Mouse (Mus musculus) gastrocnemius, postnatal 10 days (tissue): ENCODE measurements around the gene Vmn1r184. TPM values are rescaled to one million over a fixed set of nuclear protein-coding genes. Genes with fewer than 3 reads are reported as not detected.
"Not testable (repeated sequence)": the region's sequence is repeated elsewhere in the genome, so short reads cannot be mapped to it uniquely, and the experiment has no call there.

Source experiments
- DNase-seq: peaks from one replicate; pipeline ENCODE4 v3.0.0; 2021; ENCODE audit warnings: mixed read lengths
- long read RNA-seq, 2 experiments: library from polyadenylated mRNA; stranded (forward); transcript quantifications; one replicate each; pipeline ENCODE4 v2.0.0; 2021
- total RNA-seq, 2 experiments: library from RNA; stranded (reverse); gene quantifications; 2 replicates each; pipeline ENCODE4 v1.2.3; 2021

The Vmn1r184 gene
- not detected for total RNA-seq
- long read RNA-seq, experiment 1, result 0 reads
- long read RNA-seq, experiment 2, result 0 reads

DNA sequence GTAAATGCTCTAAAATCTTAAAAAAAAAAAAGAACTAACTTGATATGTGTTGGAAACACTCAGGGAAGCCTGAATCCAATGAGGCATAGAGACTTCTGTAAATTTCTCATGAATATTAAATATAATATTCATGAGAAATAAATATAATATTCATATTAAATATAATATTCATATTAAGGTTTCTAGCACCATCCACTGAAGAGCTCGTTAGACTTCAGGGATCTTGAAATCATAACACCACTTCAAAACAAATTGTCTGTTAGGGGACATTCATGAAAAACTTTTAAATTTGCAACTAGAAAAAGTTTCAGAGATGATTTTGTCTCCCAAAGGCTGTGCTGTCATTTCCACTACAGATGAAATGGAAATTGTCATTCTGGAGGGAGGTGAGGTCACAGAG is at the start of gene Vmn1r184:
Vmn1r184 (plus strand) TSS at position 301 of the 400 bp plus-strand sequence.
- not testable (repeated sequence) for DNase-seq

- not testable (repeated sequence) for DNase-seq
Observed at GRCm38 (mm10) chr7:26303429-26304166, 43.5 kb downstream of the Vmn1r184 start.

DNA sequence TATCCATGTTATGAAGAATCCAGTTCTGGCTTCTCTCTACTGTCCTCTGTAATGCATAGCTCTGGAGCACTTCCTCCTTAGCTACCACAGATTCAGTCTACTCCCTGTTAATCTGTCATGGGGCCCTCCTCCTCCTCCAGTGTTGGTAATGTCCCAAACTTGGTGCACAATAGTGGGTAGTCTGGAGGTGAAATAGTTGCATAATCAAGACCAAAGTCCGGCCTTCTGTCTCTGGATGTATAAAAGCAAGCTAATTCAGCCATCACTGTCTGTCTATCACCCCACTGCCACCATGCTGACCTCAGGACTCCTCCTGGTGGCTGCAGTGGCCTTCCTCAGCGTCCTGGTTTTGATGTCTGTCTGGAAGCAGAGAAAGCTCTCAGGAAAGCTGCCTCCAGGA is 46.8 kb downstream of the Vmn1r184 start, which contains the start of gene Cyp2a4:
Cyp2a4 (plus strand) TSS at position 244 of the 400 bp plus-strand sequence.
- DNase-seq, result not testable (repeated sequence)

- DNase-seq, result not testable (repeated sequence)
Observed at GRCm38 (mm10) chr7:26311786-26312185, 51.7 kb downstream of the Vmn1r184 start.

DNA sequence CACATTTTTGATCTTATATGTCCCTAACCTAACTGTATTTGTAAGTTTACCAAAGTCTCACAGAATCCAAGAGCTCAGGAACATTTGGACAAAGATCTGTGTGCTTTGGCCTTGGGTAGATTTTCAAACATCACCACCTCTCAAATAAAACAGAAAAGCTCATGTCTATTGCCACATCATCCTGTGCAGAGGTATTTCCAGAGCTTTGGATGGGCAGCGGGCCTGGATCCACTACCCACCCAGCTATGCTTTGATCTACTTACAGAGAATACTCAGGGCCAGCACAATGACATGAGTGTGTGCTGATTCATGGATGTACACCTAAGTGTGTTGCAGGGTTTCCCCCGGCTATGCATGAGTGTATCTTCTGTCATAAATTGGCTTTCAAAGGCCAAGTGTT is 55.1 kb downstream of the Vmn1r184 start:
- not testable (repeated sequence) for DNase-seq

GRCm38 (mm10) chr7:26315809-26316208 is 55.7 kb downstream of the Vmn1r184 start:
- not testable (repeated sequence) for DNase-seq

Other genes starting within 250 kb of the Vmn1r184 start
- not detected for gene Cyp2b13, start 198.8 kb upstream of the Vmn1r184 start, total RNA-seq
- gene Cyp2b9, start 86.9 kb upstream of the Vmn1r184 start, total RNA-seq, result not detected
- not detected for gene Cyp2a4, start 46.8 kb downstream of the Vmn1r184 start, total RNA-seq
- gene Nlrp9c, start 143.4 kb downstream of the Vmn1r184 start, total RNA-seq, result not detected
- gene Nlrp4a, start 174.8 kb downstream of the Vmn1r184 start, total RNA-seq, result not detected